Mouse (Mus musculus): Measurements from ENCODE around the gene Csf3. TPM values are rescaled to one million over a fixed set of nuclear protein-coding genes. Genes with fewer than 3 reads are reported as not detected.
"Not testable (repeated sequence)": the region's sequence is repeated elsewhere in the genome, so short reads cannot be mapped to it uniquely, and the experiment has no call there.

Csf3 gene
- polyA plus RNA-seq, 1 experiment from 2014 or later, result not detected

GRCm38 (mm10) chr11:98673136-98673535 is 27.9 kb upstream of the Csf3 start:
- H3K27me3 ChIP-seq (ENCODE audit: control insufficient read depth, insufficient read depth, low read length); ATAC-seq (replicated peaks; ENCODE audit: insufficient number of reproducible peaks, low FRiP score, low TSS enrichment, low read depth); H3K36me3 ChIP-seq (replicated peaks; ENCODE audit: control insufficient read depth, insufficient read depth, low read depth, low read length); H3K4me3 ChIP-seq (ENCODE audit: low read depth, low read length); H3K27ac ChIP-seq (replicated peaks; ENCODE audit: low read depth, low read length); H3K4me1 ChIP-seq (ENCODE audit: control insufficient read depth, insufficient read depth, low read length); H3K9me3 ChIP-seq (replicated peaks; ENCODE audit: control insufficient read depth, low read length); H3K9ac ChIP-seq (replicated peaks; ENCODE audit: low read length); H3K4me2 ChIP-seq (ENCODE audit: low read depth, low read length): not testable (repeated sequence)
- 4% methylated on average over 6 of the region's 7 CpGs for whole genome bisulfite sequencing
- peak; percentile 69 for DNase-seq (ENCODE audit: low spot score)

DNA sequence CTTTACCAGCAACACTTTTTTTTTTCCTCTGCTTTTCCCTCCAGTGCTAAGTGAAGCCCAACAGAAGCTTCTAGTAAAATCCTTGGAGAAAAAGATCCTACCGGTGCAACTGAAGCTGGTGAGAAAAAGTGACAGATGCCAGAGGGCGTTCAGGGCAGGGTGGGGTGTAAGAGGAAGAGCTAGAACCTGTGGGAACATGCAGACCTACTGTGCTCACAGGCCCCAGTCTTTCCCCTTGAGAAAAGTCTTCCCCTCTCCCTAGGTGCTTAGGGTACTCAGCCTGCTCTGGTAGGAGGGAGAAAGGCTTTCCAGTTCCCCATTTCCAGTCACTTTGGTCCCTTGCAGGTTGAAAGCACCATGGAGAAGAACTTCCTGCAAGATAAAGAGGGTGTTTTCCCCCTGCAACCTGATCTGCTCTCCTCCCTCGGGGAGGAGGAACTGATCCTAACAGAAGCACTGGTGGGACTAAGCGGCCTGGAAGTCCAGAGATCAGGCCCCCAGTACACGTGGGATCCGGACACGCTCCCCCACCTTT is 25.2 kb upstream of the Csf3 start:
- ATAC-seq (replicated peaks; ENCODE audit: insufficient number of reproducible peaks, low FRiP score, low TSS enrichment, low read depth) (no peak), DNase-seq (ENCODE audit: low spot score) (no peak)
- WGBS, result 30% methylated on average over 7 of the region's 7 CpGs

GRCm38 (mm10) chr11:98680023-98680422 is 21.0 kb upstream of the Csf3 start:
- ATAC-seq (replicated peaks; ENCODE audit: insufficient number of reproducible peaks, low FRiP score, low TSS enrichment, low read depth) (no peak), DNase-seq (ENCODE audit: low spot score) (no peak)
- no peaks in the 10 kb centered on the region for H3K36me3 ChIP-seq (replicated peaks; ENCODE audit: control insufficient read depth, insufficient read depth, low read depth, low read length)
- no peaks in the 10 kb centered on the region for H3K4me1 ChIP-seq (ENCODE audit: control insufficient read depth, insufficient read depth, low read length)
- no peaks in the 10 kb centered on the region for H3K9me3 ChIP-seq (replicated peaks; ENCODE audit: control insufficient read depth, low read length)
- no peak overlapping the region for H3K4me3 ChIP-seq (ENCODE audit: low read depth, low read length)
- 93% methylated on average over 1 of the region's 1 CpGs for WGBS
- H3K27ac ChIP-seq (replicated peaks; ENCODE audit: low read depth, low read length), result no peak overlapping the region
- no peaks in the 10 kb centered on the region for H3K27me3 ChIP-seq (ENCODE audit: control insufficient read depth, insufficient read depth, low read length)
- no peak overlapping the region for H3K4me2 ChIP-seq (ENCODE audit: low read depth, low read length)
- no peak overlapping the region for H3K9ac ChIP-seq (replicated peaks; ENCODE audit: low read length)

More for the DNA sequence above, 25.2 kb upstream of the Csf3 start:
- no peak overlapping the region for H3K4me2 ChIP-seq (ENCODE audit: low read depth, low read length)
- no peak overlapping the region for H3K4me3 ChIP-seq (ENCODE audit: low read depth, low read length)
- no peak overlapping the region for H3K27ac ChIP-seq (replicated peaks; ENCODE audit: low read depth, low read length)
- no peaks in the 10 kb centered on the region for H3K36me3 ChIP-seq (replicated peaks; ENCODE audit: control insufficient read depth, insufficient read depth, low read depth, low read length)
- no peaks in the 10 kb centered on the region for H3K27me3 ChIP-seq (ENCODE audit: control insufficient read depth, insufficient read depth, low read length)
- H3K9me3 ChIP-seq (replicated peaks; ENCODE audit: control insufficient read depth, low read length), result no peaks in the 10 kb centered on the region
- no peaks in the 10 kb centered on the region for H3K4me1 ChIP-seq (ENCODE audit: control insufficient read depth, insufficient read depth, low read length)
- H3K9ac ChIP-seq (replicated peaks; ENCODE audit: low read length), result no peak overlapping the region

- H3K4me1 ChIP-seq (ENCODE audit: control insufficient read depth, insufficient read depth, low read length); H3K4me3 ChIP-seq (ENCODE audit: low read depth, low read length); H3K9me3 ChIP-seq (replicated peaks; ENCODE audit: control insufficient read depth, low read length); H3K27ac ChIP-seq (replicated peaks; ENCODE audit: low read depth, low read length); ATAC-seq (replicated peaks; ENCODE audit: insufficient number of reproducible peaks, low FRiP score, low TSS enrichment, low read depth); H3K36me3 ChIP-seq (replicated peaks; ENCODE audit: control insufficient read depth, insufficient read depth, low read depth, low read length); H3K27me3 ChIP-seq (ENCODE audit: control insufficient read depth, insufficient read depth, low read length); DNase-seq (ENCODE audit: low spot score); H3K9ac ChIP-seq (replicated peaks; ENCODE audit: low read length); H3K4me2 ChIP-seq (ENCODE audit: low read depth, low read length): not testable (repeated sequence)
- 89% methylated on average over 4 of the region's 4 CpGs for WGBS
These were observed 20.5 kb upstream of the Csf3 start for GRCm38 (mm10) chr11:98680595-98680994.

DNA sequence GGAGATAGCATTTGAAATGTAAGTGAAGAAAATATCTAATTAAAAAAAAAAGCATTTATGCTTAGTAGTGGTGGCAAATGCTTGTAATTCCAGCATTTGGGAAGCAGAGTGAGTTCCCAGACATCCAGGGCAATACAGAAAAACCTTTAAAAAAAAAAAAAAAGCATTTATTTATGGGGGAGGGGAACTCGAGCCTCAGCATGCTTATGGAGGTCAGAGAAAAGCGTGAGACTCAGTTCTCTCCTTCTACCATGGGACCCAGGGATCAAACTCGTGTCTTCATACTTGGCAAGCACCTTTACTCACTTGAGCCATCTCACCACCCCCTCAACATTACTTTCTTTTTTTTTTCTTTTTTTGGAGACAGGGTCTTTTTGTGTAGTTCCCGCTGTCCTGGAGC is 19.9 kb upstream of the Csf3 start:
- no peaks in the 10 kb centered on the region; the same call in 1 of the 2 replicates for H3K36me3 ChIP-seq (replicated peaks; ENCODE audit: control insufficient read depth, insufficient read depth, low read depth, low read length)
- no peak overlapping the region for H3K4me3 ChIP-seq (ENCODE audit: low read depth, low read length)
- no peak for DNase-seq (ENCODE audit: low spot score)
- H3K4me2 ChIP-seq (ENCODE audit: low read depth, low read length), result no peak overlapping the region
- no peak overlapping the region for H3K9ac ChIP-seq (replicated peaks; ENCODE audit: low read length)
- H3K9me3 ChIP-seq (replicated peaks; ENCODE audit: control insufficient read depth, low read length), result no peaks in the 10 kb centered on the region
- no peak for ATAC-seq (replicated peaks; ENCODE audit: insufficient number of reproducible peaks, low FRiP score, low TSS enrichment, low read depth)
- no peaks in the 10 kb centered on the region for H3K4me1 ChIP-seq (ENCODE audit: control insufficient read depth, insufficient read depth, low read length)
- H3K27me3 ChIP-seq (ENCODE audit: control insufficient read depth, insufficient read depth, low read length), result no peaks in the 10 kb centered on the region
- 79% methylated on average over 4 of the region's 4 CpGs for WGBS
- H3K27ac ChIP-seq (replicated peaks; ENCODE audit: low read depth, low read length), result no peak overlapping the region

- H3K9me3 ChIP-seq (replicated peaks; ENCODE audit: control insufficient read depth, low read length), result no peaks in the 10 kb centered on the region
- H3K36me3 ChIP-seq (replicated peaks; ENCODE audit: control insufficient read depth, insufficient read depth, low read depth, low read length), result no peaks in the 10 kb centered on the region; the same call in 1 of the 2 replicates
- H3K4me1 ChIP-seq (ENCODE audit: control insufficient read depth, insufficient read depth, low read length), result no peaks in the 10 kb centered on the region
- peak within 1 kb of the TSS; percentile 100 for H3K4me3 ChIP-seq (ENCODE audit: low read depth, low read length)
- peak within 1 kb of the TSS; percentile 96 for H3K9ac ChIP-seq (replicated peaks; ENCODE audit: low read length)
- peak within 1 kb of the TSS; percentile 77 for H3K4me2 ChIP-seq (ENCODE audit: low read depth, low read length)
- DNase-seq (ENCODE audit: low spot score) (peak; percentile 97), ATAC-seq (replicated peaks; ENCODE audit: insufficient number of reproducible peaks, low FRiP score, low TSS enrichment, low read depth) (peak; percentile 95)
- WGBS, result 5% methylated on average over 45 of the region's 45 CpGs
- H3K27ac ChIP-seq (replicated peaks; ENCODE audit: low read depth, low read length), result 0 out of 2 replicates have a peak within 1 kb of the TSS, but pooled peaks have one; percentile 28
- H3K27me3 ChIP-seq (ENCODE audit: control insufficient read depth, insufficient read depth, low read length), result no peaks in the 10 kb centered on the region
These were observed 19.0 kb upstream of the Csf3 start, which contains the start of gene Psmd3 for GRCm38 (mm10) chr11:98681786-98682745. Gene Psmd3 (plus strand): TSS chr11:98682554.

DNA sequence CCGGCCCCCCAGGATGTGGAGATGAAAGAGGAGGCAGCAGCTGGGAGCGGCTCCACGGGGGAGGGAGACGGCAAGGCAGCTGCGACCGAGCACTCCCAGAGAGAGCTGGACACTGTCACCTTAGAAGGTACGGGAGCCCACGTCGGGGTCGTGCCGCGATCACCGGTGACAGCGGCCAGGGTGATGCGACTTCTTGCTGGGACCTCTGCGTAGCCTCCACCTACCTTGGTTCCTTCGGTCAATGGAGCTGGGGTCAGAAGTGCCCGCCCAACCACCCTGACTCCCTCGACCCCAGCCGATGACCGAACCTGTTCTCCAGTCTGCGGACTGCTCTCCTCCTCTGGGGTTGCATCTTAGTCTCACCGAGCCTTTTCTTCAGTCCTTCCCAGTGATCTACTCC is 18.3 kb upstream of the Csf3 start:
- H3K4me3 ChIP-seq (ENCODE audit: low read depth, low read length), result peak overlapping the region; percentile 100
- 0% methylated on average over 19 of the region's 23 CpGs for WGBS
- H3K4me2 ChIP-seq (ENCODE audit: low read depth, low read length), result peak overlapping the region; percentile 77
- peak overlapping the region; percentile 96 for H3K9ac ChIP-seq (replicated peaks; ENCODE audit: low read length)
- H3K9me3 ChIP-seq (replicated peaks; ENCODE audit: control insufficient read depth, low read length), result no peaks in the 10 kb centered on the region
- H3K27me3 ChIP-seq (ENCODE audit: control insufficient read depth, insufficient read depth, low read length), result no peaks in the 10 kb centered on the region
- ATAC-seq (replicated peaks; ENCODE audit: insufficient number of reproducible peaks, low FRiP score, low TSS enrichment, low read depth) (no peak; the same call in 1 of the 2 replicates), DNase-seq (ENCODE audit: low spot score) (no peak)
- H3K36me3 ChIP-seq (replicated peaks; ENCODE audit: control insufficient read depth, insufficient read depth, low read depth, low read length), result no peaks in the 10 kb centered on the region; the same call in none of the 2 replicates
- no peaks in the 10 kb centered on the region for H3K4me1 ChIP-seq (ENCODE audit: control insufficient read depth, insufficient read depth, low read length)
- 0 out of 2 replicates have a peak overlapping the region, but pooled peaks have one; percentile 9 for H3K27ac ChIP-seq (replicated peaks; ENCODE audit: low read depth, low read length)

GRCm38 (mm10) chr11:98685642-98686041 is 15.4 kb upstream of the Csf3 start:
- no peak overlapping the region for H3K4me2 ChIP-seq (ENCODE audit: low read depth, low read length)
- WGBS, result 96% methylated on average over 9 of the region's 9 CpGs
- peaks cover 13% of the 10 kb centered on the region for H3K36me3 ChIP-seq (replicated peaks; ENCODE audit: control insufficient read depth, insufficient read depth, low read depth, low read length)

More at GRCm38 (mm10) chr11:98685642-98686041, 15.4 kb upstream of the Csf3 start:
- ATAC-seq (replicated peaks; ENCODE audit: insufficient number of reproducible peaks, low FRiP score, low TSS enrichment, low read depth) (no peak), DNase-seq (ENCODE audit: low spot score) (no peak)
- Histone ChIP-seq H3K9ac (replicated peaks; ENCODE audit: low read length) (no peak overlapping the region), H3K4me3 (ENCODE audit: low read depth, low read length) (no peak overlapping the region), H3K4me1 (ENCODE audit: control insufficient read depth, insufficient read depth, low read length) (no peaks in the 10 kb centered on the region), H3K9me3 (replicated peaks; ENCODE audit: control insufficient read depth, low read length) (no peaks in the 10 kb centered on the region), H3K27ac (replicated peaks; ENCODE audit: low read depth, low read length) (no peak overlapping the region), H3K27me3 (ENCODE audit: control insufficient read depth, insufficient read depth, low read length) (no peaks in the 10 kb centered on the region)

Data from embryonic facial prominence, embryonic 11.5 days (tissue).